Mouse (Mus musculus) heart, embryonic 14.5 days (tissue): ENCODE results near the gene Olfr98. TPM values are rescaled to one million over a fixed set of nuclear protein-coding genes. Genes with fewer than 3 reads are reported as not detected.
"Not testable (repeated sequence)": the region's sequence is repeated elsewhere in the genome, so short reads cannot be mapped to it uniquely, and the experiment has no call there.

ENCODE experiments used
- ATAC-seq: fragments of 200-750 bp; cut with Nextera tagmentation; 2 replicates; pipeline ENCODE4 v1.8.0; 2017; ENCODE audit warnings: low read depth, moderate TSS enrichment; ENCODE audit not compliant: insufficient number of reproducible peaks, insufficient read depth, low FRiP score
- H3K27ac ChIP-seq, 2 experiments: fragments of 200-500 bp in 1 of 2; fragments of 300-500 bp in 1 of 2; sonication (generic) in 1 of 2; replicated peaks in 1 of 2; 2 replicates each; pipeline ENCODE4 v1.5.1; 2012 to 2014; ENCODE audit warnings: low read depth in 2 of 2, low read length in 2 of 2, control low read depth in 1 of 2, mild to moderate bottlenecking in 1 of 2, mixed read lengths in 1 of 2; ENCODE audit not compliant: control insufficient read depth in 1 of 2, insufficient read depth in 1 of 2
- H3K27me3 ChIP-seq: fragments of 300-500 bp; sonication (generic); 2 replicates; pipeline ENCODE4 v1.6.1; 2014; ENCODE audit warnings: mild to moderate bottlenecking, low read length, control low read depth; ENCODE audit not compliant: control insufficient read depth, insufficient read depth
- H3K36me3 ChIP-seq: fragments of 300-500 bp; sonication (generic); 2 replicates; pipeline ENCODE4 v1.6.1; 2014; ENCODE audit warnings: mild to moderate bottlenecking, control low read depth, low read length, mixed read lengths; ENCODE audit not compliant: control insufficient read depth, insufficient read depth
- H3K4me1 ChIP-seq, 2 experiments: fragments of 200-500 bp in 1 of 2; fragments of 300-500 bp in 1 of 2; sonication (generic) in 1 of 2; 2 replicates each; pipeline ENCODE4 v1.6.1; 2012 to 2014; ENCODE audit warnings: low read length in 2 of 2, control low read depth in 1 of 2, mixed read lengths in 1 of 2; ENCODE audit not compliant: control insufficient read depth in 2 of 2, insufficient read depth in 2 of 2
- H3K4me2 ChIP-seq: fragments of 300-500 bp; sonication (generic); 2 replicates; pipeline ENCODE4 v1.6.1; 2014; ENCODE audit warnings: mild to moderate bottlenecking, low read length
- H3K4me3 ChIP-seq, 2 experiments: fragments of 200-500 bp in 1 of 2; fragments of 300-500 bp in 1 of 2; sonication (generic) in 1 of 2; 2 replicates each; pipeline ENCODE4 v1.5.1; 2012 to 2014; ENCODE audit warnings: low read length in 2 of 2, mild to moderate bottlenecking in 2 of 2, control low read depth in 1 of 2, low read depth in 1 of 2, moderate library complexity in 1 of 2; ENCODE audit not compliant: control insufficient read depth in 1 of 2, insufficient read depth in 1 of 2
- H3K9ac ChIP-seq: fragments of 300-500 bp; sonication (generic); 2 replicates; pipeline ENCODE4 v1.6.1; 2014; ENCODE audit warnings: mild to moderate bottlenecking, low read length
- H3K9me3 ChIP-seq: fragments of 300-500 bp; sonication (generic); 2 replicates; pipeline ENCODE4 v1.6.1; 2016; ENCODE audit warnings: low read length, control low read depth; ENCODE audit not compliant: control insufficient read depth
- WGBS: fragments of 180-500 bp; shearing (Covaris S2); extraction: QIAGEN DNeasy Blood & Tissue Kit; methylation state at CpG from one replicate; pipeline ENCODE4 v1.1.7; 2014; 5-methylcytosine and 5-hydroxymethylcytosine counted together
- polyA plus RNA-seq: library from polyadenylated mRNA; unstranded; fragments of >200 nt; fragmentation: Nextera tagmentation; extraction: Ambion mirVana; gene quantifications from 2 replicates; pipeline ENCODE4 v1.2.1, GENCODE M21; 2014

Olfr98 gene
- polyA plus RNA-seq, 1 experiment from 2014 or later: not detected

GRCm38 (mm10) chr17:37237230-37237629 is 26.3 kb downstream of the Olfr98 start, which contains the start of gene Olfr97:
Gene Olfr97, minus strand, starts transcription at chr17:37237330.
- not testable (repeated sequence) for H3K27me3 ChIP-seq, H3K4me1 ChIP-seq, H3K9ac ChIP-seq, H3K4me3 ChIP-seq, H3K9me3 ChIP-seq, ATAC-seq, H3K27ac ChIP-seq, H3K36me3 ChIP-seq, H3K4me2 ChIP-seq
- WGBS: 77% methylated on average over 2 of the region's 2 CpGs

GRCm38 (mm10) chr17:37221879-37222278 is 41.7 kb downstream of the Olfr98 start:
- H3K36me3 ChIP-seq: no peaks in the 10 kb centered on the region
- peaks cover 6% of the 10 kb centered on the region; the same call in 1 of the 2 replicates for H3K9me3 ChIP-seq
- H3K4me3 ChIP-seq: no peak overlapping the region
- no peaks in the 10 kb centered on the region for H3K27me3 ChIP-seq
- no peak overlapping the region for H3K27ac ChIP-seq
- H3K4me2 ChIP-seq: no peak overlapping the region
- no peaks in the 10 kb centered on the region for H3K4me1 ChIP-seq
- no peak overlapping the region for H3K9ac ChIP-seq
- ATAC-seq: no peak
- WGBS: 15% methylated on average over 1 of the region's 1 CpGs

- 48% methylated on average over 4 of the region's 4 CpGs for WGBS
- no peak within 1 kb of the TSS for H3K4me2 ChIP-seq
- ATAC-seq: no peak
- peaks cover 6% of the 10 kb centered on the region; the same call in 1 of the 2 replicates for H3K9me3 ChIP-seq
- no peaks in the 10 kb centered on the region for H3K36me3 ChIP-seq
- H3K4me1 ChIP-seq: no peaks in the 10 kb centered on the region
- H3K9ac ChIP-seq: no peak within 1 kb of the TSS
- H3K27me3 ChIP-seq: no peaks in the 10 kb centered on the region
- H3K27ac ChIP-seq: no peak within 1 kb of the TSS
- no peak within 1 kb of the TSS for H3K4me3 ChIP-seq
These were observed 43.7 kb downstream of the Olfr98 start, which contains the start of gene Olfr96 for GRCm38 (mm10) chr17:37219846-37220245. Gene Olfr96, plus strand, starts transcription at chr17:37220146.

- no peak overlapping the region for H3K4me2 ChIP-seq
- no peak overlapping the region for H3K4me3 ChIP-seq
- 76% methylated on average over 3 of the region's 3 CpGs for WGBS
- H3K27me3 ChIP-seq: no peaks in the 10 kb centered on the region
- no peaks in the 10 kb centered on the region for H3K4me1 ChIP-seq
- H3K27ac ChIP-seq: no peak overlapping the region
- H3K36me3 ChIP-seq: no peaks in the 10 kb centered on the region
- H3K9ac ChIP-seq: no peak overlapping the region
- H3K9me3 ChIP-seq: peaks cover 6% of the 10 kb centered on the region; the same call in 1 of the 2 replicates
- no peak for ATAC-seq
These were observed 45.1 kb downstream of the Olfr98 start for GRCm38 (mm10) chr17:37218486-37218885.

- no peaks in the 10 kb centered on the region for H3K4me1 ChIP-seq
- no peak within 1 kb of the TSS for H3K4me3 ChIP-seq
- no peak within 1 kb of the TSS for H3K9ac ChIP-seq
- 63% methylated on average over 3 of the region's 3 CpGs for WGBS
- no peak for ATAC-seq
- peaks cover 13% of the 10 kb centered on the region for H3K27me3 ChIP-seq
- H3K9me3 ChIP-seq: peaks cover 6% of the 10 kb centered on the region; the same call in 1 of the 2 replicates
- H3K36me3 ChIP-seq: no peaks in the 10 kb centered on the region
- no peak within 1 kb of the TSS for H3K27ac ChIP-seq
- H3K4me2 ChIP-seq: no peak within 1 kb of the TSS
These were observed 50.5 kb downstream of the Olfr98 start, which contains the start of gene Olfr95 for GRCm38 (mm10) chr17:37213018-37213417. Gene Olfr95, minus strand, starts transcription at chr17:37213118.

Other genes with a start within 250 kb of the Olfr98 start
- 0.15 TPM in 1 of 2 replicates, not detected in the other for gene Mog, start 240.4 kb downstream of the Olfr98 start, polyA plus RNA-seq
- 3.6 and 8.0 TPM in 2 replicates for gene Gabbr1, start 217.8 kb downstream of the Olfr98 start, polyA plus RNA-seq
- not detected in 2 replicates for gene Olfr90, start 175.2 kb downstream of the Olfr98 start, polyA plus RNA-seq
- not detected in 2 replicates for gene Olfr91, start 165.5 kb downstream of the Olfr98 start, polyA plus RNA-seq
- not detected in 2 replicates for gene Olfr92, start 143.7 kb downstream of the Olfr98 start, polyA plus RNA-seq
- not detected in 2 replicates for gene Olfr93, start 102.3 kb downstream of the Olfr98 start, polyA plus RNA-seq
- not detected in 2 replicates for gene Ubd, start 69.9 kb downstream of the Olfr98 start, polyA plus RNA-seq
- not detected in 2 replicates for gene Olfr94, start 62.8 kb downstream of the Olfr98 start, polyA plus RNA-seq
- not detected in 2 replicates for gene Olfr95, start 50.6 kb downstream of the Olfr98 start, polyA plus RNA-seq
- not detected in 2 replicates for gene Olfr96, start 43.6 kb downstream of the Olfr98 start, polyA plus RNA-seq
- not detected in 2 replicates for gene Olfr97, start 26.4 kb downstream of the Olfr98 start, polyA plus RNA-seq
- 1.1 and 2.1 TPM in 2 replicates for gene H2-M3, start 6.5 kb upstream of the Olfr98 start, polyA plus RNA-seq
- gene Olfr99, start 19.7 kb upstream of the Olfr98 start, polyA plus RNA-seq: not detected in 2 replicates
- not detected in 2 replicates for gene Olfr101, start 40.6 kb upstream of the Olfr98 start, polyA plus RNA-seq
- not detected in 2 replicates for gene Olfr102, start 53.3 kb upstream of the Olfr98 start, polyA plus RNA-seq
- not detected in 2 replicates for gene Olfr103, start 75.9 kb upstream of the Olfr98 start, polyA plus RNA-seq
- gene Olfr104-ps, start 95.8 kb upstream of the Olfr98 start, polyA plus RNA-seq: not detected in 2 replicates
- gene Olfr105-ps, start 115.3 kb upstream of the Olfr98 start, polyA plus RNA-seq: not detected in 2 replicates
- not detected in 2 replicates for gene Olfr106-ps, start 126.6 kb upstream of the Olfr98 start, polyA plus RNA-seq
- gene Olfr107, start 135.5 kb upstream of the Olfr98 start, polyA plus RNA-seq: not detected in 2 replicates
- gene Olfr108, start 181.7 kb upstream of the Olfr98 start, polyA plus RNA-seq: not detected in 2 replicates
- not detected in 2 replicates for gene Olfr109, start 195.2 kb upstream of the Olfr98 start, polyA plus RNA-seq
- not detected in 2 replicates for gene H2-M2, start 219.8 kb upstream of the Olfr98 start, polyA plus RNA-seq
- gene Olfr110, start 228.7 kb upstream of the Olfr98 start, polyA plus RNA-seq: not detected in 2 replicates
- 0.08 TPM in 1 of 2 replicates, not detected in the other for gene Olfr111, start 244.3 kb upstream of the Olfr98 start, polyA plus RNA-seq